Mouse (Mus musculus): ENCODE measurements around the gene Coasy.

Coasy gene

GRCm38 (mm10) chr11:101082208-101083082 lies at the start of gene Coasy:
TSS of gene Coasy (plus strand) at chr11:101082565.
- peak; percentile 74 to 77 for DNase-seq (ENCODE audit: low spot score in 2 of 2)

- no peak for DNase-seq (ENCODE audit: low spot score in 2 of 2)
Observed at GRCm38 (mm10) chr11:101033856-101034500, 48.4 kb upstream of the Coasy start.

GRCm38 (mm10) chr11:101034614-101035327 lies 47.6 kb upstream of the Coasy start:
- no peak for DNase-seq (ENCODE audit: low spot score in 2 of 2)

GRCm38 (mm10) chr11:101035328-101035695 lies 47.1 kb upstream of the Coasy start:
- DNase-seq (ENCODE audit: low spot score in 2 of 2): no peak

GRCm38 (mm10) chr11:101037795-101038194 lies 44.6 kb upstream of the Coasy start:
- DNase-seq (ENCODE audit: low spot score in 2 of 2): no peak

GRCm38 (mm10) chr11:101045826-101046225 lies 36.5 kb upstream of the Coasy start:
- DNase-seq (ENCODE audit: low spot score in 2 of 2): no peak

GRCm38 (mm10) chr11:101046440-101046839 lies 35.9 kb upstream of the Coasy start:
- DNase-seq (ENCODE audit: low spot score in 2 of 2): no peak

GRCm38 (mm10) chr11:101047502-101047901 lies 34.9 kb upstream of the Coasy start:
- DNase-seq (ENCODE audit: low spot score in 2 of 2): no peak

- no peak for DNase-seq (ENCODE audit: low spot score in 2 of 2)
Observed at GRCm38 (mm10) chr11:101050359-101050758, 32.0 kb upstream of the Coasy start.

GRCm38 (mm10) chr11:101051051-101051493 lies 31.3 kb upstream of the Coasy start:
- DNase-seq (ENCODE audit: low spot score in 2 of 2): no peak

GRCm38 (mm10) chr11:101051617-101052016 lies 30.7 kb upstream of the Coasy start:
- DNase-seq (ENCODE audit: low spot score in 2 of 2): no peak

GRCm38 (mm10) chr11:101052751-101053473 lies 29.5 kb upstream of the Coasy start:
- no peak for DNase-seq (ENCODE audit: low spot score in 2 of 2)

GRCm38 (mm10) chr11:101053974-101054373 lies 28.4 kb upstream of the Coasy start:
- DNase-seq (ENCODE audit: low spot score in 2 of 2): no peak

GRCm38 (mm10) chr11:101055418-101055817 lies 26.9 kb upstream of the Coasy start:
- DNase-seq (ENCODE audit: low spot score in 2 of 2): no peak

GRCm38 (mm10) chr11:101056885-101057284 lies 25.5 kb upstream of the Coasy start:
- no peak for DNase-seq (ENCODE audit: low spot score in 2 of 2)

- peak in 1 of 2 experiments; percentile 75 for DNase-seq (ENCODE audit: low spot score in 2 of 2)
Observed at GRCm38 (mm10) chr11:101057860-101058259, 24.5 kb upstream of the Coasy start.

GRCm38 (mm10) chr11:101058726-101059125 lies 23.6 kb upstream of the Coasy start:
- DNase-seq (ENCODE audit: low spot score in 2 of 2): no peak

- DNase-seq (ENCODE audit: low spot score in 2 of 2): no peak
Observed at GRCm38 (mm10) chr11:101059473-101059872, 22.9 kb upstream of the Coasy start.

GRCm38 (mm10) chr11:101060126-101060525 lies 22.2 kb upstream of the Coasy start:
- no peak for DNase-seq (ENCODE audit: low spot score in 2 of 2)

GRCm38 (mm10) chr11:101061049-101061448 lies 21.3 kb upstream of the Coasy start:
- no peak for DNase-seq (ENCODE audit: low spot score in 2 of 2)

- DNase-seq (ENCODE audit: low spot score in 2 of 2): no peak
Observed at GRCm38 (mm10) chr11:101062165-101062884, 20.0 kb upstream of the Coasy start.
